Mouse (Mus musculus) CH12.LX (cell line): ENCODE measurements at regions not wholly inside any gene's neighbourhood (a gene's known extent, or its start where the extent isn't known, plus 50 kb on each side); places are given as distances from the start of the nearest gene placed in this dataset.

Source experiments
- DNase-seq: peaks from one replicate; pipeline ENCODE4 v3.0.0-alpha.2; 2013; ENCODE audit errors: extremely low read depth
- H3K27ac ChIP-seq: 2 replicates; pipeline ENCODE4 v1.5.1; 2012; ENCODE audit warnings: low read depth, mild to moderate bottlenecking, control low read depth, moderate library complexity; ENCODE audit not compliant: insufficient read depth
- H3K27me3 ChIP-seq: replicated peaks from 2 replicates; pipeline ENCODE3; 2012; ENCODE audit warnings: inconsistent platforms
- H3K36me3 ChIP-seq, 2 experiments: replicated peaks in 1 of 2; 2 replicates each; pipeline versions ENCODE3 to v1.6.1; 2012; ENCODE audit warnings: inconsistent platforms in 1 of 2, low read length in 1 of 2, mild to moderate bottlenecking in 1 of 2, mixed read lengths in 1 of 2, moderate library complexity in 1 of 2; ENCODE audit not compliant: control insufficient read depth in 1 of 2, insufficient read depth in 1 of 2
- H3K4me1 ChIP-seq, 2 experiments: 2 replicates each; pipeline ENCODE4 v1.6.1; 2012; ENCODE audit warnings: inconsistent platforms in 1 of 2, moderate library complexity in 1 of 2; ENCODE audit not compliant: insufficient read depth in 2 of 2, control insufficient read depth in 1 of 2
- H3K4me2 ChIP-seq: 2 replicates; pipeline ENCODE4 v1.6.1; 2012; ENCODE audit warnings: low read depth, mild to moderate bottlenecking, control low read depth; ENCODE audit not compliant: poor library complexity, insufficient read depth, severe bottlenecking
- H3K4me3 ChIP-seq, 3 experiments: fragments of 150-350 bp in 1 of 3; sonication (generic) in 1 of 3; replicated peaks in 1 of 3; 2 replicates each; pipeline versions ENCODE3 to v1.5.1; 2011 to 2012; ENCODE audit warnings: low read depth in 2 of 3, low read length in 2 of 3, mild to moderate bottlenecking in 2 of 3, moderate library complexity in 2 of 3, control low read depth in 1 of 3, improper control_type of control experiment in 1 of 3, inconsistent platforms in 1 of 3, mixed read lengths in 1 of 3; ENCODE audit not compliant: poor library complexity in 1 of 3
- H3K79me2 ChIP-seq: replicated peaks from 2 replicates; pipeline ENCODE4 v1.6.1; 2012; ENCODE audit warnings: mild to moderate bottlenecking, moderate library complexity; ENCODE audit not compliant: control insufficient read depth, poor library complexity, insufficient read depth, severe bottlenecking; ENCODE audit errors: extremely low read depth
- H3K9ac ChIP-seq: 2 replicates; pipeline ENCODE4 v1.6.1; 2012; ENCODE audit warnings: low read depth, mild to moderate bottlenecking, control low read depth, moderate library complexity; ENCODE audit not compliant: insufficient read depth
- H3K9me3 ChIP-seq: replicated peaks from 2 replicates; pipeline ENCODE3; 2012; ENCODE audit warnings: low read length, inconsistent platforms, mixed read lengths
- CTCF ChIP-seq, 2 experiments: IDR thresholded peaks in 1 of 2; conservative IDR thresholded peaks in 1 of 2; 2 replicates each; pipeline ENCODE4 v1.5.1; 2011 to 2012; ENCODE audit warnings: low read depth in 2 of 2, low read length in 2 of 2, improper control_type of control experiment in 1 of 2, inconsistent platforms in 1 of 2, mild to moderate bottlenecking in 1 of 2, moderate library complexity in 1 of 2
- E2F4 ChIP-seq: IDR thresholded peaks from 2 replicates; pipeline ENCODE4 v1.6.1; 2011; ENCODE audit warnings: low read depth, low read length, improper control_type of control experiment; ENCODE audit not compliant: insufficient replicate concordance
- ELF1 ChIP-seq: IDR thresholded peaks from 2 replicates; pipeline ENCODE4 v1.6.1; 2014; ENCODE audit warnings: low read depth, mild to moderate bottlenecking, inconsistent platforms, low read length, improper control_type of control experiment
- EP300 ChIP-seq: IDR thresholded peaks from 2 replicates; pipeline ENCODE4 v1.6.1; 2011; ENCODE audit warnings: low read length, improper control_type of control experiment
- ETS1 ChIP-seq: conservative IDR thresholded peaks from 2 replicates; pipeline ENCODE4 v1.6.1; 2012; ENCODE audit warnings: low read depth, mild to moderate bottlenecking, inconsistent platforms, low read length, improper control_type of control experiment, moderate library complexity
- GABPA ChIP-seq: IDR thresholded peaks from 2 replicates; pipeline ENCODE4 v1.6.1; 2012; ENCODE audit warnings: low read depth, low read length, improper control_type of control experiment, inconsistent platforms; ENCODE audit not compliant: insufficient replicate concordance
- IRF4 ChIP-seq: IDR thresholded peaks from 2 replicates; pipeline ENCODE4 v1.6.1; 2014; ENCODE audit warnings: low read depth, mild to moderate bottlenecking, inconsistent platforms, low read length, improper control_type of control experiment
- JUN ChIP-seq: IDR thresholded peaks from 2 replicates; pipeline ENCODE4 v1.6.1; 2011; ENCODE audit warnings: low read depth, mild to moderate bottlenecking, low read length, improper control_type of control experiment, moderate library complexity; ENCODE audit not compliant: insufficient read depth
- JUND ChIP-seq: conservative IDR thresholded peaks from 2 replicates; pipeline ENCODE4 v1.6.1; 2011; ENCODE audit warnings: low read depth, low read length, improper control_type of control experiment
- KAT2A ChIP-seq: IDR thresholded peaks from 2 replicates; pipeline ENCODE4 v1.6.1; 2012; ENCODE audit warnings: low read length, improper control_type of control experiment, inconsistent platforms; ENCODE audit not compliant: insufficient replicate concordance
- MAFK ChIP-seq: IDR thresholded peaks from 2 replicates; pipeline ENCODE4 v1.6.1; 2011; ENCODE audit warnings: low read length, improper control_type of control experiment; ENCODE audit not compliant: insufficient replicate concordance
- MAZ ChIP-seq: IDR thresholded peaks from 2 replicates; pipeline ENCODE4 v1.6.1; 2012; ENCODE audit warnings: low read depth, mild to moderate bottlenecking, inconsistent platforms, low read length, improper control_type of control experiment, moderate library complexity
- MXI1 ChIP-seq: IDR thresholded peaks from 2 replicates; pipeline ENCODE4 v1.6.1; 2011; ENCODE audit warnings: mild to moderate bottlenecking, low read depth, low read length, improper control_type of control experiment
- MYC ChIP-seq: IDR thresholded peaks from 2 replicates; pipeline ENCODE4 v1.6.1; 2011; ENCODE audit warnings: low read depth, mild to moderate bottlenecking, improper control_type of control experiment, low read length
- NELFE ChIP-seq: IDR thresholded peaks from 2 replicates; pipeline ENCODE4 v1.6.1; 2011; ENCODE audit warnings: low read depth, low read length, improper control_type of control experiment
- NRF1 ChIP-seq: IDR thresholded peaks from 2 replicates; pipeline ENCODE4 v1.6.1; 2014; ENCODE audit warnings: low read depth, mild to moderate bottlenecking, inconsistent platforms, low read length, improper control_type of control experiment, moderate library complexity
- PAX5 ChIP-seq: IDR thresholded peaks from 2 replicates; pipeline ENCODE4 v1.6.1; 2012; ENCODE audit warnings: low read length, inconsistent platforms, mixed read lengths
- POLR2AphosphoS2 ChIP-seq: IDR thresholded peaks from 2 replicates; pipeline ENCODE4 v1.6.1; 2011; ENCODE audit warnings: low read depth, low read length, improper control_type of control experiment
- SIN3A ChIP-seq: IDR thresholded peaks from 2 replicates; pipeline ENCODE4 v1.6.1; 2012; ENCODE audit warnings: low read length, improper control_type of control experiment, inconsistent platforms
- SMC3 ChIP-seq: IDR thresholded peaks from 2 replicates; pipeline ENCODE4 v1.6.1; 2011; ENCODE audit warnings: low read depth, low read length, improper control_type of control experiment
- TBP ChIP-seq: conservative IDR thresholded peaks from 2 replicates; pipeline ENCODE4 v1.6.1; 2011; ENCODE audit warnings: low read depth, low read length, improper control_type of control experiment
- UBTF ChIP-seq: IDR thresholded peaks from 2 replicates; pipeline ENCODE4 v1.6.1; 2012; ENCODE audit warnings: low read depth, mild to moderate bottlenecking, inconsistent platforms, low read length, improper control_type of control experiment, moderate library complexity
- USF1 ChIP-seq: IDR thresholded peaks from 2 replicates; pipeline ENCODE4 v1.6.1; 2014; ENCODE audit warnings: low read depth, mild to moderate bottlenecking, inconsistent platforms, low read length, improper control_type of control experiment
- USF2 ChIP-seq: conservative IDR thresholded peaks from 2 replicates; pipeline ENCODE4 v1.6.1; 2011; ENCODE audit warnings: low read depth, low read length, improper control_type of control experiment
- ZC3H11A ChIP-seq: IDR thresholded peaks from 2 replicates; pipeline ENCODE4 v1.6.1; 2012; ENCODE audit warnings: low read depth, mild to moderate bottlenecking, inconsistent platforms, low read length, improper control_type of control experiment
- ZKSCAN1 ChIP-seq: IDR thresholded peaks from 2 replicates; pipeline ENCODE4 v1.6.1; 2012; ENCODE audit warnings: low read depth, inconsistent platforms, low read length, improper control_type of control experiment, borderline replicate concordance
- ZNF384 ChIP-seq: IDR thresholded peaks from 2 replicates; pipeline ENCODE4 v1.6.1; 2012; ENCODE audit warnings: low read depth, low read length, improper control_type of control experiment, inconsistent platforms
- dilution Hi-C: fragments of 300-500 bp; cut with MboI; formaldehyde crosslinking; loops from 2 replicates; pipeline ENCODE4 v1.14.3; 2020; ENCODE audit warnings: low sequenced_read_pairs; ENCODE audit not compliant: extremely low pct_unique_long_range_greater_than_20kb, extremely low pct_ligation_motif_present
- in situ Hi-C: fragments of 300-500 bp; cut with MboI; formaldehyde crosslinking; loops from 3 replicates; pipeline ENCODE4 v1.14.3; 2019; ENCODE audit warnings: low sequenced_read_pairs, low pct_ligation_motif_present, low pct_unique_long_range_greater_than_20kb, mixed read lengths

GRCm38 (mm10) chr17:88910144-88910543, 118.4 kb upstream of the Lhcgr start:
- H3K27ac ChIP-seq: no peak overlapping the region
- in situ Hi-C loops: no loop called here
- no peak overlapping the region for H3K4me3 ChIP-seq
- DNase-seq: no peak
- no peaks in the 10 kb centered on the region for H3K36me3 ChIP-seq
- no peak overlapping the region for H3K4me2 ChIP-seq
- dilution Hi-C loops: no loop called here
- H3K4me1 ChIP-seq: peaks cover 0 to 2% of the 10 kb centered on the region in 2 experiments; a peak in 1 of 4 replicates
- TF ChIP-seq MYC: no peak
- TF ChIP-seq NELFE: no peak
- TF ChIP-seq USF1: no peak
- TF ChIP-seq ZKSCAN1: no peak
- no peak for TF ChIP-seq ZC3H11A
- no peak for TF ChIP-seq SIN3A
- no peak for TF ChIP-seq UBTF
- no peak for TF ChIP-seq ZNF384
- no peak for TF ChIP-seq MAFK
- TF ChIP-seq ETS1: no peak
- TF ChIP-seq TBP: no peak
- TF ChIP-seq IRF4: no peak
- no peak for TF ChIP-seq MXI1
- no peak for TF ChIP-seq PAX5
- no peak for TF ChIP-seq ELF1
- TF ChIP-seq EP300: no peak
- no peak for TF ChIP-seq JUND
- H3K27me3 ChIP-seq: no peaks in the 10 kb centered on the region
- H3K9ac ChIP-seq: no peak overlapping the region
- H3K9me3 ChIP-seq: no peaks in the 10 kb centered on the region
- H3K79me2 ChIP-seq: no peaks in the 10 kb centered on the region

DNA sequence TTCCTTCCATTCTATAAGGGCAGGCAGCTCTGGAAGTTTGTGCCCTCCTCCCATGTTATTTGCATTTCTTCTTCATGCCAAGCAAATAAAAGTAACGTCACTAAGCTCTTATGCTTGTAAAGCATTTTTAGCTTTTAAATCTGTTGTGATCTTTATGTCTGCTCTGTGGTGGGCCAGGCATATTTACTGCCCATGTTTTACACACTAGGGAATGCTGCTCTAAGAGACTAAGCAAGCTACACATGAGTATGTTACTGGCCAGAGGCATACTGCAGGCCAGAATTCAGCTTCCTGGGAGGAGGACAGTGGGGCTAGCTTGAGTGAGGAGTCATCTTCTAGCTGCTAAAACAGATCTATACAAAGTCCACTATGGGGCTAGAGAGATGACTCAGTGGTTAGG, 110.0 kb upstream of the Lhcgr start:
- no peak for DNase-seq
- Histone ChIP-seq H3K79me2 (no peaks in the 10 kb centered on the region), H3K4me3 (no peak overlapping the region), H3K9ac (no peak overlapping the region), H3K27me3 (no peaks in the 10 kb centered on the region), H3K4me2 (no peak overlapping the region), H3K9me3 (no peaks in the 10 kb centered on the region), H3K36me3 (no peaks in the 10 kb centered on the region), H3K27ac (no peak overlapping the region), H3K4me1 (peaks cover 15 to 44% of the 10 kb centered on the region in 2 experiments)
- TF ChIP-seq JUN (no peak), MYC (no peak), E2F4 (no peak), USF2 (no peak), CTCF (conservative IDR thresholded peaks at IDR 0.05 in 1 of 2, IDR thresholded peaks at IDR 0.05 in 1 of 2; ENCODE audit: low read depth in 2 of 2, low read length in 2 of 2) (no peak), KAT2A (no peak), USF1 (no peak), MAZ (no peak), ZC3H11A (no peak), SMC3 (no peak), ELF1 (no peak), POLR2AphosphoS2 (no peak), NRF1 (no peak), GABPA (no peak), EP300 (no peak), ZKSCAN1 (no peak), MAFK (no peak), TBP (no peak)
- in situ Hi-C loops (no loop called here), dilution Hi-C loops (no loop called here)
